Mouse (Mus musculus) stomach, embryonic 15.5 days (tissue): ENCODE results near the gene Ak1. TPM values are rescaled to one million over a fixed set of nuclear protein-coding genes. Genes with fewer than 3 reads are reported as not detected.

Experiments
- ATAC-seq: fragments of 200-750 bp; cut with Nextera tagmentation; 2 replicates; pipeline ENCODE4 v1.8.0; 2017; ENCODE audit warnings: low read depth, moderate number of reproducible peaks, moderate TSS enrichment; ENCODE audit not compliant: insufficient read depth, low FRiP score
- H3K27ac ChIP-seq: fragments of 300-500 bp; sonication (generic); 2 replicates; pipeline ENCODE4 v1.5.1; 2015; ENCODE audit warnings: mild to moderate bottlenecking, inconsistent platforms
- H3K27me3 ChIP-seq: fragments of 300-500 bp; sonication (generic); replicated peaks from 2 replicates; pipeline ENCODE4 v1.6.1; 2015; ENCODE audit warnings: inconsistent platforms
- H3K36me3 ChIP-seq: fragments of 300-500 bp; sonication (generic); 2 replicates; pipeline ENCODE4 v1.6.1; 2015; ENCODE audit warnings: inconsistent platforms
- H3K4me1 ChIP-seq: fragments of 300-500 bp; sonication (generic); 2 replicates; pipeline ENCODE4 v1.6.1; 2015; ENCODE audit warnings: inconsistent platforms
- H3K4me2 ChIP-seq: fragments of 300-500 bp; sonication (generic); 2 replicates; pipeline ENCODE4 v1.6.1; 2015; ENCODE audit warnings: mild to moderate bottlenecking, inconsistent platforms
- H3K4me3 ChIP-seq: fragments of 300-500 bp; sonication (generic); replicated peaks from 2 replicates; pipeline ENCODE4 v1.5.1; 2015; ENCODE audit warnings: inconsistent platforms
- H3K9ac ChIP-seq: fragments of 300-500 bp; sonication (generic); 2 replicates; pipeline ENCODE4 v1.6.1; 2015; ENCODE audit warnings: inconsistent platforms
- H3K9me3 ChIP-seq: fragments of 300-500 bp; sonication (generic); 2 replicates; pipeline ENCODE4 v1.6.1; 2016; ENCODE audit warnings: inconsistent platforms
- WGBS: fragments of 180-500 bp; shearing (Covaris S2); methylation state at CpG from one replicate; pipeline ENCODE4 v1.1.7; 2015; 5-methylcytosine and 5-hydroxymethylcytosine counted together
- polyA plus RNA-seq: library from polyadenylated mRNA; unstranded; fragments of >200 nt; fragmentation: Nextera tagmentation; extraction: Ambion mirVana; gene quantifications from 2 replicates; pipeline ENCODE4 v1.2.1, GENCODE M21; 2015

The Ak1 gene
- polyA plus RNA-seq, 1 experiment from 2014 or later: 21.8 TPM

- Histone ChIP-seq H3K9me3 (no peaks in the 10 kb centered on the region), H3K27me3 (0 out of 2 replicates have a peak, but pooled peaks cover 2% of the 10 kb centered on the region), H3K4me3 (peak overlapping the region; percentile 39), H3K9ac (no peak overlapping the region), H3K36me3 (no peaks in the 10 kb centered on the region), H3K4me2 (peak overlapping the region; percentile 65), H3K27ac (peak overlapping the region; percentile 72; the same call in 1 of the 2 replicates), H3K4me1 (peaks cover 19% of the 10 kb centered on the region)
- peak; percentile 58 for ATAC-seq
- WGBS: under 1% methylated on average over 11 of the region's 11 CpGs
Observed at GRCm38 (mm10) chr2:32602600-32603054, 18.9 kb upstream of the Ak1 start.

- 41% methylated on average over 10 of the region's 10 CpGs for WGBS
- H3K4me1 ChIP-seq: peaks cover 34% of the 10 kb centered on the region
Observed at GRCm38 (mm10) chr2:32604631-32605030, 16.9 kb upstream of the Ak1 start.

GRCm38 (mm10) chr2:32606161-32607142 is 15.1 kb upstream of the Ak1 start:
- Histone ChIP-seq H3K4me1 (peaks cover 44% of the 10 kb centered on the region), H3K4me3 (peak overlapping the region; percentile 70), H3K27me3 (0 out of 2 replicates have a peak, but pooled peaks cover 2% of the 10 kb centered on the region), H3K4me2 (peak overlapping the region; percentile 91), H3K36me3 (no peaks in the 10 kb centered on the region), H3K9me3 (no peaks in the 10 kb centered on the region), H3K9ac (peak overlapping the region; percentile 65), H3K27ac (peak overlapping the region; percentile 46)
- 10% methylated on average over 55 of the region's 55 CpGs for WGBS
- ATAC-seq: peak; percentile 73; the same call in 1 of the 2 replicates

More at GRCm38 (mm10) chr2:32604631-32605030, 16.9 kb upstream of the Ak1 start:
- no peak for ATAC-seq
- 0 out of 2 replicates have a peak, but pooled peaks cover 2% of the 10 kb centered on the region for H3K27me3 ChIP-seq
- H3K4me2 ChIP-seq: no peak overlapping the region
- no peaks in the 10 kb centered on the region for H3K36me3 ChIP-seq
- H3K9me3 ChIP-seq: no peaks in the 10 kb centered on the region
- no peak overlapping the region for H3K27ac ChIP-seq
- no peak overlapping the region for H3K9ac ChIP-seq
- no peak overlapping the region for H3K4me3 ChIP-seq

- Histone ChIP-seq H3K27me3 (0 out of 2 replicates have a peak, but pooled peaks cover 2% of the 10 kb centered on the region), H3K4me1 (peaks cover 37% of the 10 kb centered on the region), H3K9me3 (no peaks in the 10 kb centered on the region), H3K9ac (peak overlapping the region; percentile 65), H3K4me3 (peak overlapping the region; percentile 70), H3K4me2 (peak overlapping the region; percentile 91), H3K36me3 (peaks cover 4% of the 10 kb centered on the region; the same call in 1 of the 2 replicates), H3K27ac (peak overlapping the region; percentile 46)
- 0 out of 2 replicates have a peak, but pooled peaks have one; percentile 3 for ATAC-seq
- 4% methylated on average over 34 of the region's 34 CpGs for WGBS
Observed at GRCm38 (mm10) chr2:32607262-32607947, 14.2 kb upstream of the Ak1 start.

- peak overlapping the region; percentile 91 for H3K4me2 ChIP-seq
- 8% methylated on average over 25 of the region's 25 CpGs for WGBS
- H3K4me1 ChIP-seq: peaks cover 33% of the 10 kb centered on the region
- H3K9me3 ChIP-seq: no peaks in the 10 kb centered on the region
- ATAC-seq: peak; percentile 50
- H3K27ac ChIP-seq: peak overlapping the region; percentile 46
- 0 out of 2 replicates have a peak, but pooled peaks cover 2% of the 10 kb centered on the region for H3K27me3 ChIP-seq
- H3K4me3 ChIP-seq: peak overlapping the region; percentile 70
- H3K9ac ChIP-seq: no peak overlapping the region
- peaks cover 5% of the 10 kb centered on the region; the same call in 1 of the 2 replicates for H3K36me3 ChIP-seq
Observed at GRCm38 (mm10) chr2:32608141-32608777, 13.3 kb upstream of the Ak1 start.

GRCm38 (mm10) chr2:32608778-32609435 is 12.7 kb upstream of the Ak1 start:
- Histone ChIP-seq H3K27ac (peak overlapping the region; percentile 46), H3K36me3 (peaks cover 5% of the 10 kb centered on the region; the same call in 1 of the 2 replicates), H3K9me3 (no peaks in the 10 kb centered on the region), H3K4me2 (peak overlapping the region; percentile 91), H3K27me3 (0 out of 2 replicates have a peak, but pooled peaks cover 2% of the 10 kb centered on the region), H3K4me3 (peak overlapping the region; percentile 70), H3K4me1 (peaks cover 33% of the 10 kb centered on the region), H3K9ac (no peak overlapping the region)
- 51% methylated on average over 18 of the region's 18 CpGs for WGBS
- no peak for ATAC-seq

GRCm38 (mm10) chr2:32610610-32611229 is 10.8 kb upstream of the Ak1 start:
- H3K36me3 ChIP-seq: peaks cover 11% of the 10 kb centered on the region; the same call in 1 of the 2 replicates
- H3K27me3 ChIP-seq: 0 out of 2 replicates have a peak, but pooled peaks cover 2% of the 10 kb centered on the region
- H3K4me3 ChIP-seq: peak overlapping the region; percentile 39
- peak overlapping the region; percentile 56 for H3K4me2 ChIP-seq
- H3K9me3 ChIP-seq: no peaks in the 10 kb centered on the region
- H3K9ac ChIP-seq: no peak overlapping the region
- peak overlapping the region; percentile 23; the same call in 1 of the 2 replicates for H3K27ac ChIP-seq
- 12% methylated on average over 23 of the region's 23 CpGs for WGBS
- no peak for ATAC-seq
- peaks cover 33% of the 10 kb centered on the region for H3K4me1 ChIP-seq

- no peak overlapping the region for H3K9ac ChIP-seq
- no peak overlapping the region for H3K27ac ChIP-seq
- peaks cover 30% of the 10 kb centered on the region for H3K4me1 ChIP-seq
- WGBS: 67% methylated on average over 26 of the region's 26 CpGs
- H3K9me3 ChIP-seq: no peaks in the 10 kb centered on the region
- no peak overlapping the region for H3K4me2 ChIP-seq
- H3K36me3 ChIP-seq: peaks cover 16% of the 10 kb centered on the region; the same call in 1 of the 2 replicates
- no peak overlapping the region for H3K4me3 ChIP-seq
- ATAC-seq: no peak
- H3K27me3 ChIP-seq: 0 out of 2 replicates have a peak, but pooled peaks cover under 1% of the 10 kb centered on the region
Observed at GRCm38 (mm10) chr2:32612274-32612673, 9.3 kb upstream of the Ak1 start.

GRCm38 (mm10) chr2:32617109-32617508 is 4.4 kb upstream of the Ak1 start:
- H3K36me3 ChIP-seq: peaks cover 18% of the 10 kb centered on the region; the same call in 1 of the 2 replicates
- 94% methylated on average over 1 of the region's 1 CpGs for WGBS
- H3K27ac ChIP-seq: no peak overlapping the region

GRCm38 (mm10) chr2:32617601-32618000 is 4.0 kb upstream of the Ak1 start:
- H3K9me3 ChIP-seq: no peaks in the 10 kb centered on the region
- H3K4me2 ChIP-seq: no peak overlapping the region
- WGBS: 91% methylated on average over 4 of the region's 4 CpGs
- H3K4me1 ChIP-seq: peaks cover 32% of the 10 kb centered on the region
- no peaks in the 10 kb centered on the region for H3K27me3 ChIP-seq
- no peak overlapping the region for H3K27ac ChIP-seq
- peaks cover 15% of the 10 kb centered on the region; the same call in 1 of the 2 replicates for H3K36me3 ChIP-seq
- ATAC-seq: no peak
- no peak overlapping the region for H3K4me3 ChIP-seq
- no peak overlapping the region for H3K9ac ChIP-seq

More at GRCm38 (mm10) chr2:32617109-32617508, 4.4 kb upstream of the Ak1 start:
- H3K4me1 ChIP-seq: peaks cover 30% of the 10 kb centered on the region
- no peak overlapping the region for H3K4me2 ChIP-seq
- H3K9me3 ChIP-seq: no peaks in the 10 kb centered on the region
- no peaks in the 10 kb centered on the region for H3K27me3 ChIP-seq
- no peak for ATAC-seq
- H3K9ac ChIP-seq: no peak overlapping the region
- H3K4me3 ChIP-seq: no peak overlapping the region
